Mouse (Mus musculus): ENCODE data around the gene Fam69a.
"Not testable (repeated sequence)": the region's sequence is repeated elsewhere in the genome, so short reads cannot be mapped to it uniquely, and the experiment has no call there.

Gene Fam69a

DNA sequence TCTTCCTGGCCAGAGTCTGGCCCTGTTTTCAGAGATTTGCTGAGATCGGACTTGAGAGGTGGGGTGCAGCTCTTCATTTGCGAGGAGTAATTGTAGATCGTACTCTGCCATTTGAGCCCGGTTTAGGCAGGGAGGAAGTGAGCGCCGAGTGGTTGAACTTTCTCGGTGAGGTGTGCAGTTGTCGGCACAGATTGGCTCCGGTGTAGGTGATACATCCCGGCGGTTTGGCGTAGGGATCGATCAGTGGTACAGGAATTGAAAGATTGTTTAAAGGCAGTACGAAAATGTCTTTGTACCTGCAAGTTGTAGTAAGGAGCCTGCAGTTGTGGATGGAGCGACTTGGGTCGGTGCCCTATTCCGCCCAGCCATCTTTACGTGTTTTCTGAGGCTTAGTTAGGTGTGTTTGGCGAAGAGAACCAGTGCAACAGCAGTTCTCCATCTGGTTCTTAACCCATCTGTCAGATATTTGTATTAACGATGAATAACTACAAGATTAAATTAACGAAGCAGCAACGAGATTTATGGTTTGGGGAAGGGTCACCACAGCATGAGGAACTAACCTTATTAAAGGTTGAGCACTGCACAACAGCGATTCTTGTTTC lies 85.8 kb downstream of the Fam69a start:
- peak; percentile 39 for DNase-seq (ENCODE audit: low spot score)

DNA sequence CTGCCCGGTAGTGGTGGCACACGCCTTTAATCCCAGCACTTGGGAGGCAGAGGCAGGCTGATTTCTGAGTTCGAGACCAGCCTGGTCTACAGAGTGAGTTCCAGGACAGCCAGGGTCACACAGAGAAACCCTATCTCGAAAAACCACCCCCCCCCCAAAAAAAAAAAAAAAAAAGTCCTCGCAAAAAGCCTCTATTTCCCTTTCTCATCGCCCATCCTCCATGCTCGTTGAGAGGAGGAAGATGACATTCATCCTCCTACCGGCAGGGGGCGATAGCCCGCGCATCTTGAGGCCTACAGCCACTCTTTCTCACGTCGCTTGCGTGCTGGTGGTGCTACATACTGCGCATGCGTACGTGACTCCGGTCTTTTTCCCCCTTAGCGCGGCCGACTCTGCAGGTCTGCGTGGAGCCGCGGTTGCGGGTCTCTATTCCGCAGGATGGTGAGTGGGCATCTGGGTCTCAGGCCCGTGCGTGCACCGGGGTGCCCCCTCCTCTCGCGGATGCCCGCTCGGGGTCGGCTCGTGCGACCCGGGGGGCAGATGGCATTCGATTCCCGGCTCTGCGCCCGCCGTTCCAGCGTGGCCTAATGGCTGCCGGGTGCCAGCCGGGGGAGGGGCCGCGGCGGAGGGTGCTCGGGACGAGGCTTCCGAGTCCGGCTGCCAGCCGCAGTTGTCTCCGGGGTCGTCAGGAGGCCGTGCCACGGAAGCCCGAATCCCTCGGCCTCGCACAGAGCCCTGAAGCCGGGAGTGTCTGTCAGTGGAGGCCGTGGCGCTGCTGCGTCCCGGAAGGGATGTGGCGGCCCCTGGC lies 86.5 kb downstream of the Fam69a start, which contains the start of gene Rpl5:
TSS of gene Rpl5 (plus strand) at position 297 of the 808 bp plus-strand sequence.
- DNase-seq (ENCODE audit: low spot score) = peak; percentile 98

DNA sequence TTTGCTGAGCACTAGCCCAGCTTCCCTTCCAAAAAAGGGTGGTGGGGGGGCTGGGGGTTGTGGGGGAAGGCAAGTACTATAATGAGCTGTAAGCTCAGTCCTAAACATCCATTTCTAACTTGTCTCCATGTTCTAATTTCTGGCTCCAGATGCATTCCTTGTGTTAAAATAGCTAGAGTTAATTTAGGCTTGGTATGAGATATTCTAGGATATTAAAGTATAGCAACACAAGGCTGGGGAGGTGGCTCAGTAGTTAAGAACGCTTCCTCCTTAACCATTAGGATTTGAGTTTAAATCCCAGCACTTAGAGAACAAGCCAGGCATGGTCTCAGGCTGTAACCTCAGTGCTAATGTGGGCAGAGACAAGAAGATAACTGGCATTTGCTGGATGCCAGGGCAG lies 90.6 kb downstream of the Fam69a start:
- no peak for DNase-seq (ENCODE audit: low spot score)

DNA sequence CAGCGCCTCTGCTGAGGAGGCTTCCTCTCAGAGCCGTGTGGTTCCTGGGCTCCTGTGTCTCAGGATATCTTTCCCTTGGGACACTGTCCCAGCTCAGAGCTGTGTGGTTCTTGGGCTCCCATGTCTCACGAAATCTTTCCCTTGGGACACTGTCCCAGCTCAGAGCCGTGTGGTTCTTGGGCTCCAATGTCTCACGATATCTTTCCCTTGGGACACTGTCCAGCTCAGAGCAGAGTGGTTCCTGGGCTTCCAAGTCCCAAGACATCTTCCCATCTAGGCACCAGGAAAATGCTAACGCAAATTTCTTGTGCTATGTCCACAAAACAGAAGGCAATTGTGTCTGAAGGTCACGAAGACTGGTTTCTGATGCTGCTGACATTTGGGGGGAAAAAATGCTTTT lies 92.2 kb downstream of the Fam69a start:
- no peak for DNase-seq (ENCODE audit: low spot score)

DNA sequence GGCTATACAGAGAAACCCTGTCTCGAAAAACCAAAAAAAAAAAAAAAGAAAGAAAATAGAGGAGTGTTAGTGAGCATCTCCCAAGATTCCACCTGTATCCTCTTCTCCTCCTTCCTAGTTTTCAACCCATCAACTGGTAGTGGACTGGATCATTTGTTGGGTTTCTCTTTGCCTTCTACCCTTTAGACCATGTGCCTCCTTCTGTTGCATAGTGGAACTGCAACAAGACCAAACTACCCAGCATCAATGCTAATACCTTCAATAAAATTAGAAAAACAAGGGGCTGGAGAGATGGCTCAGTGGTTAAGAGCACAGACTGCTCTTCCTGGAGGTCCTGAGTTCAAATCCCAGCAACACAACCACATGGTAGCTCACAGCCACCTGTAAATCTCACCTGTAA lies 95.4 kb downstream of the Fam69a start:
- DNase-seq (ENCODE audit: low spot score) = not testable (repeated sequence)

DNA sequence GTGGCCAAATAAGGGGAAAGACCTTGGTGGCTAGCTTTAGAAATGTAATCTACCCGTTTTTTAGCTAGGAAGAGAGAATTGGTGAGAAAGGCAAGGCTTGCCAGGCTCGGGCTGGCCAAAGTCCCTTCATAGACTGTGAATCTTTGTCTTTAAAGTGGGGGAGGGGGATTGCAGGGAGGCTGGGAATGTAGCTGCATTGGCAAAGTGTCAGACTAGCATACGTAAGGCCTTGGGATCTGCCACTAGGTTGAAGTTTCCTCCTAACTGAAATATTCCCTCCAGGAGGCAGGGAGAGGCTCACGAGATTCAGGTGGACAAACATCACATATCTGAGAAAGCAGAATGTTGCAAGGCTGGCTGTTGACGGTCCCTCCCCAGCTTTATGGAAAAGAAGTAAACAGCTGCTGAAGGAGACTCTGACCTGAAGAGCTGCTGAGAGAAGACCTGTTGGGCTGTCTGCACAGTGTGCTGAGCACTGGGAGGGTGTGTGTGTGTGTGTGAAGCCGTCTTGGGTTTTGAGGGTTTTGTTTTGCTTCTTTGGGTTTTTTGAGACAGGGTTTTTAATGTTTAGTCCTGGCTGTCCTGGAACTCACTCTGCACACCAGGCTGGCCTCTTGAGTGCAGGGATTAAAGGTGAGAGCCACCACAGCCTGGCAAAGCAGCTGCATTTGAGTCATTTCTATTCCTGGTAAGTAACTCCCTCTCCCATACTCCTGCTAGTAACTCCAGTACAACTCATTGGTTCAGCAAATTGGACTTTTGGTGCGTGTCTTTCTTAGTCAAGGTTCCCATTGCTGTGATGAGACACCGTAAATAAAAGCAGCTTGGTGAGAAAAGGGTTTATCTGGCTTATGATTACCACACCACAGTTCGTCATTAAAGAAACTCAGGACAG lies 96.6 kb downstream of the Fam69a start:
- no peak for DNase-seq (ENCODE audit: low spot score)

DNA sequence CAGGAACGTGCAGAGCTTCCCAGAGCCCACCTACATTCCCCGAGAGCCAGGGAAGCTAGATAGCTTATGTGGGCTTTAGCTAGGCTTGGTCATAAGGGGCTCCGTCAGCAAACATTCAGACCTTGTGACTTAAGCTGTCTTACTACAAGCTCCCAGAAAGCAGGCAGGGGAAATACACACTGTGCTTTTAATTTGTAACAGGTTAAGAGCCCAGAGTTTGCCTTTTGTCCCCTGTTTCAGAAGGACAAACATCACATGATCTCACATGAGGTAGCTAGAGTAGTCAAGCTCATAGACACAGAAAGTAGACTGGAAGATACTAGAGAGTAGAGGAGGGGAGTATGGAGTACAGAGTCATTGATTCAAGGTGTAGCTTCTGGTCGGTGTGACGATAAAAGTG lies 106.2 kb downstream of the Fam69a start:
- no peak for DNase-seq (ENCODE audit: low spot score)

DNA sequence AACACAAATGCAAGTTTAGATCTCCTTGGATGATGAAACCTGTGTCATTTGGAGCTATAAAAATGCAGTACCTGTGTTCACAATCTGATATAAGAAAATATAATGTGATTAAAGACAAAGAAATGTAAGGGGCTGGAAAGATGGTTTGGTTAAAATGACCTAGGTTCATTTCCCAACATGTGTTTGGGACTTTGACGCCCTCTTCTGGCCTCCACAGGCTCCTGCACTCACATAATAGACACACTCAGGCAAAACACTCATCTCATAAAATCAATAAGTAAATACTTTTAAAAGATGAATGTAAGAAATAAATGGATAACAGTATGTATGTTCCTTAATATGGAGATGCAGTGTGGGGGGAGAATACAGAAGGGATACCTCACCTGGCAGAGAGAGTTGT lies 109.8 kb downstream of the Fam69a start:
- DNase-seq (ENCODE audit: low spot score) = no peak

DNA sequence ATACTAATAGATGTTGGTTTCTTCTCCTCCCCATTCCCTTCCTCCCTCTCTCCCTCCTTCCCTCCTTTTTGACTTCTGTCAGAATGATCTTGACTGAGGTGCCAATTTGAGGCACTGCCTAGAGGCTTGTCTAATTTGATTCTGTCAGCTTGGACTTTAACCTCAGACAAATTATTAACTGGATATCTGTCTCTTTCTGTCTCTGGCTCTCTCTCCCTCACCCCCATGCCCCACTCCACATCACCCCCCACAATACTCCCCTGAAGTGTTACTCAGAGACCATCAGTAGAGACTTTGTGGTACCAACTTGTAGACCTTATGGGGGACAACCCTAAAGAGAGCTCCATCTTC lies 111.6 kb downstream of the Fam69a start:
- no peak for DNase-seq (ENCODE audit: low spot score)

DNA sequence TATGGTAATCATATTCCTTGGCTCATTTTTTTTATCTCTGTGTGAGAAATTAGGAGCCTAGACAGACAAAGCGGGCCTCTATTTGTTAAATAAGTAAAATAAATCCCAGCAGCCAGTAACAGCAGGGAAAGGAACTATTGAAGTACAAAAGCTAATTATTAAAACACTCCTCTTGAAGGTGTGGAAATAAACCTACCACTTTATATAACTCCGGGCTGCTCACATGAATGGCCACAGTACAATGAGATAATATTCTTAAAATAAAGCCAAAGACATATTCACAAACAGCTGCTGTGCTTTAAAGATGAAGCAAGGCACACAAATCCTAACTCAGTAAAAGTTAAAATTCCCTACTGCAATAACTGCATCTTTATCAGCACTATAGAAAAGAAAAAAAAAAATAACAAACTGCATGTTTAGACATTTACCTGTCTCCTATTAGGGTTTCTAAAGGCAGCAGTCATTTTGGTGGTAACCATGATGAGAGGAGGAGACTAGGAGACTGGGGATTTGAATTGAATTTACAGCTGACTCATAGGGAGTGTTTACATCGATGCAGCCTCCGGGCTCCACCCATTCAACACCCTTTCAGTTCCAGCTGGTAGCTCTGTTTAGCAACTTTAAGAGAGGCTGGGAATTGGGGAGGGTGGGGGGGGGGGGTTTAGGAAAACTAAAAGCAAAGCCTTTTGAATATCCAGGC lies 112.2 kb downstream of the Fam69a start, which contains the start of gene Evi5:
TSS of gene Evi5 (minus strand) at position 547 of the 700 bp plus-strand sequence.
- no peak for DNase-seq (ENCODE audit: low spot score)

DNA sequence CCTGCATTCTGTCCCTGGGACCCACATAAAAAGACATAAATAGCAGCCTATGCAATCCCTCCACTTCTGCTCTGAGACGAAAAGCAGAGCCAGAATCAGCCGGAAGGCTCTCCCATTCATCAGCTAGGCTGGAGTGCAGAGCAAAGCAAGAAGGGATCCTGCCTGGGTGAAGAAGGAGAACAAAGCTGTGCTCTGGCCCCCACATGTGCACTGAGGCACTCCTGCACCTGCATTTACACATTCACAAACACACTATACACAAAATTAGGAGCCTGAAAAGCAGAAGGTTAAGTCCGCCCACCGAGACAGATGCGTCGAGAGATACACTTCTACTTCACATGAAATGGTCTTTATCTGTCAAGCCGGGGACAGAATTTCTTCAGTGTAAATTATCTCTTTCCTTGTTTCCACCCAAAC lies 113.0 kb downstream of the Fam69a start:
- no peak for DNase-seq (ENCODE audit: low spot score)

DNA sequence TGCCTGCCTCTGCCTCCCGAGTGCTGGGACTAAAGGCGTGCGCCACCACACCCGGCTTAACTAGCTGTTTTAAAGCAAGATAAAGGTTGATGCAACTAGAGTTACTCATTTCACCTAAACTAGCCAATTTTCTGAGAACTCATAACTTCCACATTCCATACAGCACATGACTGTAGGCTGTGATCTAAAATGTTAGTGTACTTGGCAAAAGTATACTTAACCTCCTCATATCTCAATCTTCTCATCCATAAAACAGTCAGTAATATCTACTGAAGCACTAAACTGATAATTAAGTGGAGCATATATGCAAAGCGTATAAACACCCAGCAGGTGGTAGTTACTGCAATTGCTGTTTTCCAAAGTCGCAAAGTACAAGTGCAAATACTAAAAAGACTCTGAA lies 113.6 kb downstream of the Fam69a start:
- DNase-seq (ENCODE audit: low spot score) = no peak

DNA sequence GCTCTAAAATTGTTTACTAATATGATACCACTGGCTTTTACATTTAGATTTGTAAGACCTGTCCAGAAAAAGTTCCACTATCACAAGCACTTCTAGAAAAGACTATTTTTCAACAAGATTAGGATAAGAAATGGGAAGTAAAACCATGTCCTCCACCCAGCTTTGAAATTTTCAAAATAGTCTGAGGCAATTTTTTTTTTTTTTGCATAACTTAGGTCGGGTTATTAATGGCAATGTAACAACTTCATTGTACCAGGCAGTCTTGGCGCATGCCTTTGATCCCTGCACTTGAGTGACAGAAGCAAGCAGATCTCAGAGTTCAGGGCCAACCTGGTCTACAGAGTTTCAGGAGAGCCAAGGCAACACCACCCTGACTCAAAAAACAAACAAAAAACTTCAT lies 117.2 kb downstream of the Fam69a start:
- DNase-seq (ENCODE audit: low spot score) = no peak

DNA sequence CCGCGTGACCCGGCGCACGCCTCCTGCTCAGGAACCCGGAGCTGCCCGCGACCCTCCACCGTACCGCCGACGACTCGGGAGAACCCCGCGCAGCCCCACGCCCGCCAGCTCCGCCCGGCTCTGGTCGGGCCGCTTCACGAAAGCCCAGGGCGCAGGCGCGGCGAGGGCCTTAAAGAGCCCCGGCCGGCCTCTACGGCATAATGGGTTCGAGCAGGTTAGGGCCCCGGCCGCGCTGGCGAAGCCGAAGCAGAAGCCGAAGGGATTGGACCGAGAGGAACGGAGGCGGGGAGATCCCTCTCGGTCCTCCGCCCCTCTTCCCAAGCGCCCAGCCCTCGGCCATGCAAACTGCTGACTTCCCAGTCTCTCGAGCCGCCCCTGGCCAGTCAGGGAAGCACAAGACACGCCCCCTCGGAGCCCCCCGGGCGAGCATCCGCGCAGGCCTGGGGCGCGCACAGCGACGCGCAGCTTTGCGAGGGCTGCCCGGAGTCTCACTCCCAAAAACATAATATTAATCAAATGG lies 117.9 kb downstream of the Fam69a start:
- peak; percentile 88 for DNase-seq (ENCODE audit: low spot score)

DNA sequence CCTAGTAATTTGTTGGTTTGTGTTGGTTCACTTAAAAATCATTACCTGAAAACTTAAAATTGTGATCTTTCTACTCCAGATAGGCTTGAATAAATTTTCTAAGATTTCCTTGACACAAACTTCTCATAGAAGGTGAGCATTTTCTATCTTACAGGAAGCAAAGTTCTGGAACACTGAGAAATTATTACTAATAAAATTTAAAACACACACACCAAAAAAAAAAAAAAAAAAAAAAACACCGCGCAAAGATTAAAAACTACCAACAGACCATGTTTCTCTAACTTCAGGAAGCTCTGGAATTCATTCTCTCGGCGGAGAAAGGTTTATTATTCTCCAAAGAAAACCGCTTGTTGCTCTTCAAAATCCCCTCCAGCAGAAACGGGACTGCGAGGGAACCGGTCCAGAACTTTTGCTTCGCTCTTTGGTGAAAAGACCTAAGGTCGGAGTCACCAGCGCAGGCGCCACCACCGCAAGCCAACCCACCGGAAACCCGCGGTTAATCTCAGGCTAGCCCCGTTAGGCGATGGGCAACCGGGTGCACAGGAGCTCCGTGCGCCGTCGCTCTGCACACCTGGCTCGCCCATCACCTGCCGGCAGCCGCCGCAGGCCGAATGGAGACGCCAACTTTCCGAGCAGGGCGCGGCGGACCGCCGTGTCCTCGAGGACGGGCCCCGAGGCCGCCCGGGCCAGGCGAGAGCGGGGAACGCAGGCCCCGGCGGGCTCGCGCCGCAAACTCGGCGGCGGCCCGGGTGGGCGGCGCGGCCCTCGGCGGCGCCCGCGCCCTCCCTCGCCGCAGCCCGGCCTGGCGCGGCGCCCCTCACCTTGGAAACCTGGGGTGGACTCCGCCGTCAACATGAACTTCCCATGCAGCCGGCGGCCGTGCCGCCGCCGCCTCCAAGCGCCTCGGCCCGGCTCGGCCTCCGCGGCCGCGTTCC lies 118.6 kb downstream of the Fam69a start:
- DNase-seq (ENCODE audit: low spot score) = peak; percentile 17

DNA sequence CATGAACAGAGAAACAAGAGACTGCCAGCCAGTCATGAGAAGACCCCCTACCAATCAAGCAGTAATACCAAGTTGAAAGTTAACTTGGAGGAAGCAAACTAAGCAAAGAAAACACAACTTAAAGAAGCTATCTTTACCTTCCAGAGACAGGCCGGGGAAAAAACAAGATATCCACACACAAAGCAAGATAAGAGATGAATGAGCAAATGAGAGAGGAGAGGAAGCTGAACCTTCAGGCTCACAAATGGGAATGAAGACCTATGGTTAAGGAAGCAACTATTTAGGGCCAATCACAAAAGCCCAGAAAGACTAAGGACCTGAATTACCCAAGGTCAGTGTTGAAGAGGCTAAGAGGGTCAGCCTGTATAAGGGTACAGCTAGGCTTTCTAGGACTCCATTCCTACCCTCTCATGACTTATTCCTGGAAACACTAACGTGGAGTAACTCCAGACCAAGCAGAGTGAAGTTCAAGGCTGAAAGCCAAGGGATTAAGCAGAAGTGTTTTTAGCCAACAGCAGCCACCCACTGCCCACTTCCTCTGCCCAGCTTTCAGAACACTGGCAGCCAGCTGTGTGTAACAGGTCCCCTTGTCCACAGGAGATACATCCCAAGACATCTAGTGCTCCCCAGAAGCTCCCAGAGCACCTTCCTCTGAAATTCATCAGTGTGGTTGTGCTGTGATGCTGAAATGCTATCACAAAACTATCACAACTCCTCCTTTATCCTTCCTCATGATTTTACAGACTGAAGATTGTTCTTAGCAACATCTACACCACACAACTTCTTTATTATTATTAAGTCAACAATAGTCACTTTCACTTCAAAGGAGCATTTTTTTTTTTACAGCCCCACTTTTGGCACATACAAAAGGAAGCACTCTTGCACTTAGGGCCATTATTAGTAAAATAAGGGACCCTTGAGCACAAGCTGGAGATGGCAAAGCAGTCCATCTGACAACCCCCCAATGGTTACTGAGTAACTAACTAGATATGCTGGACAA lies 120.5 kb downstream of the Fam69a start:
- DNase-seq (ENCODE audit: low spot score) = no peak

DNA sequence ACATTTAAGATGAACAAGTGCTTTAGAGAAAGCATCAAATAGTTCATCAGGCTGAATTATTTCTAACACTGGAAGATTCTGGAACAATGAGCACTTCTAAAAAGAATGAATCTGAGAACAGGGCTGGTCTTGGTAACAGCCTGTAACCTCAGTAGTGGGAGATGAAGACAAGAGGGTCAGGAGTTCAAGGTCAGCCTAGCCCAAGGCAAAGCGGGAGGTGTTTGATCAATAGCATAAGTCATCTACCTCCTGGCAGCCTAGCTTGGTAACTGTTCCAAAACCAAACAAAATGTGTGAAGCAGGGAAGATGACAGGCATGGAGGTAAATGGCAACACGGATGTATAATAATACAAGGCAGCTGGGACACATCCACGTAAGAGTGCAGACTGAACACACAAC lies 122.9 kb downstream of the Fam69a start:
- DNase-seq (ENCODE audit: low spot score) = no peak

DNA sequence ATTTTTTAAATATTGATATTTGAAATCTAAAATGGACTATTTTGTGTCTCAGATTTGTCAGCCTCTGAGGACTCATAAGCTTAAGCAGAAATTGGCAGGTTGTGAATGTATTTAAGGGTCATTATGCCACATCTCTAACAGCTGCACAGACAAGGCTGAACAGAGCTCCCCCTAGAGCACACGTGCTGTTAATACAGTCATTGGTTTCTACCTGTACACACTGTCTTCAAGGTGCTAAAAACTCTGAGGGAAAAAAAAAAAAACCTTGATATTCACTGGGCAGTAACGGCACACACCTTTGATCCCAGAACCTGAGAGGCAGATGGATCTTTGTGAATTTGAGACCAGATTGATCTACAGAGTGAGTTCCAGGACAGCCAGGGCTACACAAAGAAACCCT lies 127.9 kb downstream of the Fam69a start:
- DNase-seq (ENCODE audit: low spot score) = no peak

Data from layer of hippocampus, adult 11-12 months (tissue).